Mouse (Mus musculus): Measurements from ENCODE around the gene Cse1l. TPM values are rescaled to one million over a fixed set of nuclear protein-coding genes. Genes with fewer than 3 reads are reported as not detected.

Cse1l gene
- total and polyA plus RNA-seq, 3 experiments = 76.0 to 165 (median 162) TPM

- dilution Hi-C loops (cut with MboI; ENCODE audit: extremely low pct_ligation_motif_present, extremely low pct_unique_long_range_greater_than_20kb, low sequenced_read_pairs) = no loop called here
- H3K36me3 ChIP-seq (replicated peaks in 1 of 2; ENCODE audit: control insufficient read depth in 1 of 2, insufficient read depth in 1 of 2, low read length in 1 of 2) = peaks cover 78 to 93% of the 10 kb centered on the region in 2 experiments
- no peak for DNase-seq (ENCODE audit: extremely low read depth)
Observed at GRCm38 (mm10) chr2:166948246-166948645, 42.4 kb downstream of the Cse1l start.

GRCm38 (mm10) chr2:166948936-166949335 lies 43.1 kb downstream of the Cse1l start:
- no peak overlapping the region for H3K4me3 ChIP-seq (replicated peaks in 1 of 3; ENCODE audit: low read depth in 2 of 3, low read length in 2 of 3, poor library complexity in 1 of 3)
- DNase-seq (ENCODE audit: extremely low read depth) = no peak
- H3K36me3 ChIP-seq (replicated peaks in 1 of 2; ENCODE audit: control insufficient read depth in 1 of 2, insufficient read depth in 1 of 2, low read length in 1 of 2) = peaks cover 80 to 92% of the 10 kb centered on the region in 2 experiments
- TF ChIP-seq SIN3A (IDR thresholded peaks at IDR 0.05; ENCODE audit: low read length) (no peak), NELFE (IDR thresholded peaks at IDR 0.05; ENCODE audit: low read depth, low read length) (no peak), JUND (conservative IDR thresholded peaks at IDR 0.05; ENCODE audit: low read depth, low read length) (no peak), HCFC1 (IDR thresholded peaks at IDR 0.05; ENCODE audit: low read depth, low read length) (no peak), ELF1 (IDR thresholded peaks at IDR 0.05; ENCODE audit: low read depth, low read length) (no peak), IRF4 (IDR thresholded peaks at IDR 0.05; ENCODE audit: low read depth, low read length) (no peak), ZMIZ1 (IDR thresholded peaks at IDR 0.05; ENCODE audit: low read depth, low read length) (no peak), ZKSCAN1 (IDR thresholded peaks at IDR 0.05; ENCODE audit: borderline replicate concordance, low read depth, low read length) (no peak), UBTF (IDR thresholded peaks at IDR 0.05; ENCODE audit: low read depth, low read length) (no peak), MYC (IDR thresholded peaks at IDR 0.05; ENCODE audit: low read depth, low read length) (no peak), PAX5 (IDR thresholded peaks at IDR 0.05; ENCODE audit: low read length) (no peak), MEF2A (IDR thresholded peaks at IDR 0.05; ENCODE audit: borderline replicate concordance, low read depth, low read length) (no peak), E2F4 (IDR thresholded peaks at IDR 0.05; ENCODE audit: insufficient replicate concordance, low read depth, low read length) (no peak), CHD2 (IDR thresholded peaks at IDR 0.05; ENCODE audit: low read length) (no peak), MAX (IDR thresholded peaks at IDR 0.05; ENCODE audit: low read length) (no peak), RCOR1 (conservative IDR thresholded peaks at IDR 0.05; ENCODE audit: low read depth, low read length) (no peak), TCF12 (IDR thresholded peaks at IDR 0.05; ENCODE audit: low read depth, low read length) (no peak)
- H3K9ac ChIP-seq (ENCODE audit: insufficient read depth, low read depth) = no peak overlapping the region
- H3K9me3 ChIP-seq (replicated peaks; ENCODE audit: low read length) = no peaks in the 10 kb centered on the region
- no peak overlapping the region for H3K4me2 ChIP-seq (ENCODE audit: insufficient read depth, low read depth, poor library complexity, severe bottlenecking)
- no peak overlapping the region for H3K27ac ChIP-seq (ENCODE audit: insufficient read depth, low read depth)
- H3K27me3 ChIP-seq (replicated peaks) = no peaks in the 10 kb centered on the region
- dilution Hi-C loops (cut with MboI; ENCODE audit: extremely low pct_ligation_motif_present, extremely low pct_unique_long_range_greater_than_20kb, low sequenced_read_pairs) = no loop called here
- no peaks in the 10 kb centered on the region; the same call in 1 of the 2 replicates for H3K79me2 ChIP-seq (replicated peaks; ENCODE audit: control insufficient read depth, extremely low read depth, insufficient read depth, poor library complexity, severe bottlenecking)
- in situ Hi-C loops (cut with MboI; ENCODE audit: low pct_ligation_motif_present, low pct_unique_long_range_greater_than_20kb, low sequenced_read_pairs) = no loop called here
- no peaks in the 10 kb centered on the region for H3K4me1 ChIP-seq (ENCODE audit: control insufficient read depth in 1 of 2, insufficient read depth in 2 of 2)

More at GRCm38 (mm10) chr2:166948246-166948645, 42.4 kb downstream of the Cse1l start:
- H3K4me2 ChIP-seq (ENCODE audit: insufficient read depth, low read depth, poor library complexity, severe bottlenecking) = no peak overlapping the region
- no peak overlapping the region for H3K9ac ChIP-seq (ENCODE audit: insufficient read depth, low read depth)
- no peaks in the 10 kb centered on the region for H3K27me3 ChIP-seq (replicated peaks)
- no peaks in the 10 kb centered on the region for H3K4me1 ChIP-seq (ENCODE audit: control insufficient read depth in 1 of 2, insufficient read depth in 2 of 2)
- no peak overlapping the region for H3K4me3 ChIP-seq (replicated peaks in 1 of 3; ENCODE audit: low read depth in 2 of 3, low read length in 2 of 3, poor library complexity in 1 of 3)
- H3K79me2 ChIP-seq (replicated peaks; ENCODE audit: control insufficient read depth, extremely low read depth, insufficient read depth, poor library complexity, severe bottlenecking) = no peaks in the 10 kb centered on the region; the same call in 1 of the 2 replicates
- H3K27ac ChIP-seq (ENCODE audit: insufficient read depth, low read depth) = no peak overlapping the region
- no peaks in the 10 kb centered on the region for H3K9me3 ChIP-seq (replicated peaks; ENCODE audit: low read length)
- in situ Hi-C loops (cut with MboI; ENCODE audit: low pct_ligation_motif_present, low pct_unique_long_range_greater_than_20kb, low sequenced_read_pairs) = no loop called here
- no peak for TF ChIP-seq POLR2A (IDR thresholded peaks at IDR 0.05; ENCODE audit: low read depth, low read length)
- no peak for TF ChIP-seq TBP (conservative IDR thresholded peaks at IDR 0.05; ENCODE audit: low read depth, low read length)
- TF ChIP-seq TCF12 (IDR thresholded peaks at IDR 0.05; ENCODE audit: low read depth, low read length) = no peak
- TF ChIP-seq MAZ (IDR thresholded peaks at IDR 0.05; ENCODE audit: low read depth, low read length) = no peak
- TF ChIP-seq POLR2AphosphoS2 (IDR thresholded peaks at IDR 0.05; ENCODE audit: low read depth, low read length) = no peak
- no peak for TF ChIP-seq JUND (conservative IDR thresholded peaks at IDR 0.05; ENCODE audit: low read depth, low read length)
- no peak for TF ChIP-seq ZNF384 (IDR thresholded peaks at IDR 0.05; ENCODE audit: low read depth, low read length)
- TF ChIP-seq UBTF (IDR thresholded peaks at IDR 0.05; ENCODE audit: low read depth, low read length) = no peak
